Mouse (Mus musculus): Measurements from ENCODE around the gene Ccnjl. TPM values are rescaled to one million over a fixed set of nuclear protein-coding genes. Genes with fewer than 3 reads are reported as not detected.

Gene Ccnjl
- polyA plus RNA-seq, 1 experiment from 2014 or later, result 22.6 TPM

- Histone ChIP-seq H3K4me1 (replicated peaks) (peaks cover 16% of the 10 kb centered on the region), H3K9ac (replicated peaks) (peak overlapping the region; percentile 92), H3K4me3 (replicated peaks) (peak overlapping the region; percentile 84), H3K27me3 (no peaks in the 10 kb centered on the region), H3K36me3 (peaks cover 26% of the 10 kb centered on the region), H3K9me3 (no peaks in the 10 kb centered on the region), H3K27ac (peak overlapping the region; percentile 88), H3K4me2 (peak overlapping the region; percentile 76)
- peak; percentile 22; the same call in 1 of the 2 replicates for ATAC-seq (ENCODE audit: insufficient number of reproducible peaks, insufficient read depth, low FRiP score, low TSS enrichment, low read depth)
- 2% methylated on average over 25 of the region's 25 CpGs for WGBS
These were observed 404 bp upstream of the Ccnjl start for GRCm38 (mm10) chr11:43528078-43528682.

GRCm38 (mm10) chr11:43530043-43530442, 1.5 kb downstream of the Ccnjl start:
- Histone ChIP-seq H3K27ac (peak overlapping the region; percentile 72), H3K4me1 (replicated peaks) (peaks cover 16% of the 10 kb centered on the region), H3K4me3 (replicated peaks) (peak overlapping the region; percentile 84), H3K9me3 (no peaks in the 10 kb centered on the region), H3K27me3 (no peaks in the 10 kb centered on the region), H3K36me3 (peaks cover 45% of the 10 kb centered on the region), H3K9ac (replicated peaks) (no peak overlapping the region), H3K4me2 (peak overlapping the region; percentile 76)
- peak; percentile 6; the same call in 1 of the 2 replicates for ATAC-seq (ENCODE audit: insufficient number of reproducible peaks, insufficient read depth, low FRiP score, low TSS enrichment, low read depth)
- 5% methylated on average over 3 of the region's 3 CpGs for WGBS

- H3K27ac ChIP-seq, result no peak overlapping the region
- no peak overlapping the region for H3K9ac ChIP-seq (replicated peaks)
- H3K27me3 ChIP-seq, result no peaks in the 10 kb centered on the region
- peaks cover 61% of the 10 kb centered on the region for H3K36me3 ChIP-seq
- ATAC-seq (ENCODE audit: insufficient number of reproducible peaks, insufficient read depth, low FRiP score, low TSS enrichment, low read depth), result no peak
- 78% methylated on average over 5 of the region's 5 CpGs for WGBS
- H3K9me3 ChIP-seq, result no peaks in the 10 kb centered on the region
- peaks cover 17% of the 10 kb centered on the region for H3K4me1 ChIP-seq (replicated peaks)
- H3K4me3 ChIP-seq (replicated peaks), result no peak overlapping the region
- H3K4me2 ChIP-seq, result no peak overlapping the region
These were observed 3.0 kb downstream of the Ccnjl start for GRCm38 (mm10) chr11:43531619-43532018.

- no peak overlapping the region for H3K4me2 ChIP-seq
- H3K27ac ChIP-seq, result no peak overlapping the region
- no peak for ATAC-seq (ENCODE audit: insufficient number of reproducible peaks, insufficient read depth, low FRiP score, low TSS enrichment, low read depth)
- no peaks in the 10 kb centered on the region for H3K27me3 ChIP-seq
- H3K9me3 ChIP-seq, result no peaks in the 10 kb centered on the region
- no peak overlapping the region for H3K9ac ChIP-seq (replicated peaks)
- H3K4me1 ChIP-seq (replicated peaks), result peaks cover 17% of the 10 kb centered on the region
- peaks cover 72% of the 10 kb centered on the region for H3K36me3 ChIP-seq
- no peak overlapping the region for H3K4me3 ChIP-seq (replicated peaks)
- WGBS, result 79% methylated on average over 6 of the region's 6 CpGs
These were observed 8.5 kb downstream of the Ccnjl start for GRCm38 (mm10) chr11:43537074-43537473.

- Histone ChIP-seq H3K4me2 (no peak overlapping the region), H3K27me3 (no peaks in the 10 kb centered on the region), H3K27ac (no peak overlapping the region), H3K36me3 (peaks cover 58% of the 10 kb centered on the region), H3K4me1 (replicated peaks) (peaks cover 17% of the 10 kb centered on the region), H3K4me3 (replicated peaks) (no peak overlapping the region), H3K9ac (replicated peaks) (no peak overlapping the region), H3K9me3 (no peaks in the 10 kb centered on the region)
- no peak; the same call in 1 of the 2 replicates for ATAC-seq (ENCODE audit: insufficient number of reproducible peaks, insufficient read depth, low FRiP score, low TSS enrichment, low read depth)
- 10% methylated on average over 6 of the region's 6 CpGs for WGBS
These were observed 11.3 kb downstream of the Ccnjl start for GRCm38 (mm10) chr11:43539863-43540262.

- peaks cover 30% of the 10 kb centered on the region for H3K4me1 ChIP-seq (replicated peaks)
- H3K27me3 ChIP-seq, result no peaks in the 10 kb centered on the region
- no peak for ATAC-seq (ENCODE audit: insufficient number of reproducible peaks, insufficient read depth, low FRiP score, low TSS enrichment, low read depth)
- H3K9me3 ChIP-seq, result no peaks in the 10 kb centered on the region
- no peak overlapping the region for H3K4me3 ChIP-seq (replicated peaks)
- H3K9ac ChIP-seq (replicated peaks), result no peak overlapping the region
- no peak overlapping the region for H3K4me2 ChIP-seq
- H3K27ac ChIP-seq, result no peak overlapping the region
- peaks cover 38% of the 10 kb centered on the region for H3K36me3 ChIP-seq
- WGBS, result 85% methylated on average over 15 of the region's 15 CpGs
These were observed 15.3 kb downstream of the Ccnjl start for GRCm38 (mm10) chr11:43543711-43544466.

GRCm38 (mm10) chr11:43544819-43545218, 16.2 kb downstream of the Ccnjl start:
- Histone ChIP-seq H3K36me3 (peaks cover 38% of the 10 kb centered on the region), H3K9ac (replicated peaks) (no peak overlapping the region), H3K4me2 (no peak overlapping the region), H3K27me3 (no peaks in the 10 kb centered on the region), H3K27ac (no peak overlapping the region), H3K4me1 (replicated peaks) (peaks cover 24% of the 10 kb centered on the region), H3K4me3 (replicated peaks) (no peak overlapping the region), H3K9me3 (no peaks in the 10 kb centered on the region)
- no peak for ATAC-seq (ENCODE audit: insufficient number of reproducible peaks, insufficient read depth, low FRiP score, low TSS enrichment, low read depth)
- 84% methylated on average over 7 of the region's 7 CpGs for WGBS

- Histone ChIP-seq H3K4me1 (replicated peaks) (peaks cover 22% of the 10 kb centered on the region), H3K36me3 (peaks cover 33% of the 10 kb centered on the region), H3K4me3 (replicated peaks) (no peak overlapping the region), H3K9ac (replicated peaks) (no peak overlapping the region), H3K9me3 (no peaks in the 10 kb centered on the region), H3K27me3 (no peaks in the 10 kb centered on the region), H3K4me2 (no peak overlapping the region), H3K27ac (no peak overlapping the region)
- WGBS, result 64% methylated on average over 16 of the region's 16 CpGs
- ATAC-seq (ENCODE audit: insufficient number of reproducible peaks, insufficient read depth, low FRiP score, low TSS enrichment, low read depth), result no peak
These were observed 17.4 kb downstream of the Ccnjl start for GRCm38 (mm10) chr11:43545873-43546475.

GRCm38 (mm10) chr11:43546678-43547077, 18.1 kb downstream of the Ccnjl start:
- Histone ChIP-seq H3K9ac (replicated peaks) (no peak overlapping the region), H3K4me2 (no peak overlapping the region), H3K4me1 (replicated peaks) (peaks cover 23% of the 10 kb centered on the region), H3K36me3 (peaks cover 33% of the 10 kb centered on the region), H3K4me3 (replicated peaks) (no peak overlapping the region), H3K9me3 (no peaks in the 10 kb centered on the region), H3K27me3 (no peaks in the 10 kb centered on the region), H3K27ac (no peak overlapping the region)
- WGBS, result 72% methylated on average over 4 of the region's 4 CpGs
- no peak for ATAC-seq (ENCODE audit: insufficient number of reproducible peaks, insufficient read depth, low FRiP score, low TSS enrichment, low read depth)

GRCm38 (mm10) chr11:43548148-43548547, 19.6 kb downstream of the Ccnjl start:
- H3K36me3 ChIP-seq, result peaks cover 29% of the 10 kb centered on the region
- no peaks in the 10 kb centered on the region for H3K9me3 ChIP-seq
- H3K27ac ChIP-seq, result peak overlapping the region; percentile 64
- ATAC-seq (ENCODE audit: insufficient number of reproducible peaks, insufficient read depth, low FRiP score, low TSS enrichment, low read depth), result no peak
- WGBS, result 12% methylated on average over 7 of the region's 7 CpGs
- H3K4me3 ChIP-seq (replicated peaks), result no peak overlapping the region
- H3K9ac ChIP-seq (replicated peaks), result peak overlapping the region; percentile 27; the same call in 1 of the 2 replicates
- H3K4me2 ChIP-seq, result no peak overlapping the region
- no peaks in the 10 kb centered on the region for H3K27me3 ChIP-seq
- peaks cover 28% of the 10 kb centered on the region for H3K4me1 ChIP-seq (replicated peaks)

- Histone ChIP-seq H3K36me3 (peaks cover 23% of the 10 kb centered on the region), H3K27me3 (no peaks in the 10 kb centered on the region), H3K4me1 (replicated peaks) (peaks cover 28% of the 10 kb centered on the region), H3K4me2 (no peak overlapping the region), H3K4me3 (replicated peaks) (no peak overlapping the region), H3K9ac (replicated peaks) (no peak overlapping the region), H3K9me3 (no peaks in the 10 kb centered on the region), H3K27ac (peak overlapping the region; percentile 64)
- WGBS, result 69% methylated on average over 12 of the region's 12 CpGs
- no peak for ATAC-seq (ENCODE audit: insufficient number of reproducible peaks, insufficient read depth, low FRiP score, low TSS enrichment, low read depth)
These were observed 20.3 kb downstream of the Ccnjl start for GRCm38 (mm10) chr11:43548657-43549435.
